Mouse (Mus musculus) forebrain, embryonic 13.5 days (tissue): ENCODE measurements around the gene Kcnab3. TPM values are rescaled to one million over a fixed set of nuclear protein-coding genes. Genes with fewer than 3 reads are reported as not detected.

Source experiments
- ATAC-seq: fragments of 200-750 bp; cut with Nextera tagmentation; 2 replicates; pipeline ENCODE4 v1.8.0; 2017
- H3K27ac ChIP-seq: fragments of 300-500 bp; sonication (generic); 2 replicates; pipeline ENCODE4 v1.5.1; 2015; ENCODE audit warnings: inconsistent platforms, mild to moderate bottlenecking, moderate library complexity
- H3K27me3 ChIP-seq: fragments of 300-500 bp; sonication (generic); 2 replicates; pipeline ENCODE4 v1.6.1; 2015; ENCODE audit warnings: mild to moderate bottlenecking, inconsistent platforms
- H3K36me3 ChIP-seq: fragments of 300-500 bp; sonication (generic); 2 replicates; pipeline ENCODE4 v1.6.1; 2015; ENCODE audit warnings: mild to moderate bottlenecking, inconsistent platforms; ENCODE audit not compliant: poor library complexity, severe bottlenecking
- H3K4me1 ChIP-seq: fragments of 300-500 bp; sonication (generic); 2 replicates; pipeline ENCODE4 v1.6.1; 2015; ENCODE audit warnings: inconsistent platforms
- H3K4me2 ChIP-seq: fragments of 300-500 bp; sonication (generic); 2 replicates; pipeline ENCODE4 v1.6.1; 2015; ENCODE audit warnings: inconsistent platforms, mild to moderate bottlenecking, moderate library complexity
- H3K4me3 ChIP-seq: fragments of 300-500 bp; sonication (generic); 2 replicates; pipeline ENCODE4 v1.5.1; 2015; ENCODE audit warnings: mild to moderate bottlenecking, inconsistent platforms
- H3K9ac ChIP-seq: fragments of 300-500 bp; sonication (generic); 2 replicates; pipeline ENCODE4 v1.6.1; 2015; ENCODE audit warnings: mild to moderate bottlenecking, inconsistent platforms
- H3K9me3 ChIP-seq: fragments of 300-500 bp; sonication (generic); replicated peaks from 2 replicates; pipeline ENCODE4 v1.6.1; 2016; ENCODE audit warnings: inconsistent platforms
- WGBS: fragments of 180-500 bp; shearing (Covaris S2); methylation state at CpG from one replicate; pipeline ENCODE4 v1.1.7; 2015; 5-methylcytosine and 5-hydroxymethylcytosine counted together
- polyA plus RNA-seq: library from polyadenylated mRNA; unstranded; fragments of >200 nt; fragmentation: Nextera tagmentation; extraction: Ambion mirVana; gene quantifications from 2 replicates; pipeline ENCODE4 v1.2.1, GENCODE M21; 2015

The Kcnab3 gene
- polyA plus RNA-seq, 1 experiment from 2014 or later: 4.0 TPM

DNA sequence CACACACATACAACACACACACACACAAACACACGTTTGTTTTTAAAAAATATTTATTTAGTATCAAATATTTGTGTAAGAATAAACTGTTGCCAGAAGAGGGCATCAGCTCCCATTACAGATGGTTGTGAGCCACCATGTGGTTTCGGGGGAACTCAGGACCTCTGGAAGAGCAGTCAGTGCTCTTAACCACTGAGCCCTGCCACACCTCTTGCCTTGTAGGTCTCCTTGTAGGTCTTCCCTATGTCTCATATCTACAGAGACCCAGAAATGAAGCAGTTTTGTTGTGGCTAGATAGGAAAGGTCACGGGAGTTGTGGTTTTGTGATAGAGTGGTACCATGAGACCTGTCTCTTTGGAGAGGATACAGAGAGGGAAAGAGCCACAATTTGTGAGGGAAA, 7.9 kb downstream of the Kcnab3 start:
- peaks cover 13% of the 10 kb centered on the region for H3K4me1 ChIP-seq
- 70% methylated on average over 3 of the region's 3 CpGs for WGBS

DNA sequence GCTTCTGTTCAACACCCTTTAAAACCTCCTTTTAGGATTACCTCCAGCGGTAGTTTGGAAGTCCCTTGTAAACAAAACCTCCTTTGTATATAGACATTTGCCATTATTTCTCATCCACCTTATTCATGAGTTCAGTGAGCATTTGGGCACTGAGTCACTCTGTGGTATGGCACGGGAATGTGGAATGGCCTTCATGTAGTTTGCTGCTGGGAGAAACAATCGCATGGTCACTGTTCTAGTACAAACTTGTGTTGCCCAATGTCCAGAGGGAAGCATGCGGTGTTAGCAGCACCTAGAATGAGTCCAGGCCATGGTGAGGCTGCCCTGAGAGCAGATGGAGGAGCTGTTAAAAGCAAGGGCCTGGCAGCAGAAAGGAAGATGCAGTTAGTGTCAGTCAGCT, 8.7 kb downstream of the Kcnab3 start:
- Histone ChIP-seq H3K4me2 (no peak overlapping the region), H3K9ac (no peak overlapping the region), H3K36me3 (no peaks in the 10 kb centered on the region), H3K4me3 (no peak overlapping the region), H3K9me3 (no peaks in the 10 kb centered on the region), H3K27me3 (peaks cover 5% of the 10 kb centered on the region; the same call in 1 of the 2 replicates), H3K4me1 (peaks cover 15% of the 10 kb centered on the region), H3K27ac (no peak overlapping the region)
- no peak for ATAC-seq
- WGBS: 64% methylated on average over 4 of the region's 4 CpGs

More for the DNA sequence above, 7.9 kb downstream of the Kcnab3 start:
- Histone ChIP-seq H3K4me2 (no peak overlapping the region), H3K27ac (no peak overlapping the region), H3K4me3 (no peak overlapping the region), H3K9ac (no peak overlapping the region), H3K27me3 (peaks cover 6% of the 10 kb centered on the region; the same call in 1 of the 2 replicates), H3K9me3 (no peaks in the 10 kb centered on the region), H3K36me3 (no peaks in the 10 kb centered on the region)
- no peak for ATAC-seq

DNA sequence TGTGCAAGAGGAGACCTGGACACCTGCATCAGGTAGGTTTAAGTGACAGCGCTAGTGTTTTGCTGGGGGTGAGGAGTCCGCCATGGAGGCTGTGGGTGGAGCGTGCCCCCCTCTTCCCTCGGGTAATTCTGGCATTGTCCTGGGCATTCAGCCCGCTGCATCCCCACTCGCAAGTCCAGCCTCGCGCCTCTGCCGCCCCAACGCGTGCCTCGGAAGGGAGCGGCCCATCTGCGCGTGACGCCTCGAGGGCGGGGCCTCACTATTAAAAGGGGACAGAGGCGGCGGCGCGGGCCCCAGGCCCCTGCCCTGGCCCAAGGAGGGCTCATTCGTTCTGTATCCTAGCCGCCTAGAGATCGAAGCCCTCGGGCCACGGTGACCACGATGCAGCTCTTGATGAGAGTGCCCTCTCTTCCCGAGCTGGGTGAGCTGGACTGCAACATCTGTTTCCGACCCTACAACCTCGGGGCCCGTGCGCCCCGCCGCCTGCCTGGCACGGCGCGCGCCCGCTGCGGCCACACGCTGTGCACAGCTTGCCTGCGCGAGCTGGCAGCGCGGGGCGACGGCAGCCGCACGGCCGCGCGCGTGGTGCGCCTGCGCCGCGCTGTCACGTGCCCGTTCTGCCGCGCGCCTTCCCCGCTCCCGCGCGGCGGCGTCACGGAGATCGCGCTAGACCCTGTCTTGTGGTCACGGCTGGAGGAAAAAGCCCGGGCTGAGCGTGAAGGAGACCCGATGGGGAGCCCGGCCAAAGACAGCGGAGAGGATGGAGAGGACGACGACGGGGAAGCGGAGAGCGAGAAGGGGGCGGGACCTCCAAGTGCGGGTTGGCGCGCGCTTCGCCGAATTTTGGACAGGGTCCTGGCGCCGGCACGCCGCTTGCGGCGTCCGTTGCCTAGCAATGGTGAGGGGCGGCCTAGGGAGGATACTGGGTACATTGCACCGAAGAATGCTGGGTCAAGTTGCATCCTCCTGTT, 14.4 kb downstream of the Kcnab3 start, which contains the start of gene Rnf227:
TSS of gene Rnf227 (plus strand) at position 301 of the 971 bp plus-strand sequence.
- peak within 1 kb of the TSS; percentile 54 for H3K4me3 ChIP-seq
- H3K9ac ChIP-seq: peak within 1 kb of the TSS; percentile 73
- peaks cover 22% of the 10 kb centered on the region for H3K4me1 ChIP-seq
- peak within 1 kb of the TSS; percentile 70 for H3K4me2 ChIP-seq
- peaks cover 5% of the 10 kb centered on the region; the same call in 1 of the 2 replicates for H3K27me3 ChIP-seq
- under 1% methylated on average over 99 of the region's 99 CpGs for WGBS
- peak; percentile 88 for ATAC-seq
- no peaks in the 10 kb centered on the region for H3K9me3 ChIP-seq
- H3K36me3 ChIP-seq: peaks cover 30% of the 10 kb centered on the region
- H3K27ac ChIP-seq: peak within 1 kb of the TSS; percentile 87

GRCm38 (mm10) chr11:69346441-69346840, 20.4 kb downstream of the Kcnab3 start:
- Histone ChIP-seq H3K36me3 (peaks cover 90% of the 10 kb centered on the region), H3K4me2 (no peak overlapping the region), H3K9ac (no peak overlapping the region), H3K4me1 (peaks cover 6% of the 10 kb centered on the region), H3K27ac (no peak overlapping the region), H3K4me3 (no peak overlapping the region), H3K9me3 (no peaks in the 10 kb centered on the region), H3K27me3 (no peaks in the 10 kb centered on the region)
- ATAC-seq: no peak
- 92% methylated on average over 26 of the region's 26 CpGs for WGBS

- WGBS: 95% methylated on average over 5 of the region's 5 CpGs
- H3K9me3 ChIP-seq: no peaks in the 10 kb centered on the region
Observed at GRCm38 (mm10) chr11:69356544-69356943, 30.5 kb downstream of the Kcnab3 start.

GRCm38 (mm10) chr11:69357690-69358089, 31.6 kb downstream of the Kcnab3 start:
- no peak overlapping the region for H3K9ac ChIP-seq
- H3K36me3 ChIP-seq: peaks cover 100% of the 10 kb centered on the region
- peaks cover 9% of the 10 kb centered on the region for H3K4me1 ChIP-seq
- 92% methylated on average over 12 of the region's 12 CpGs for WGBS
- H3K27me3 ChIP-seq: no peaks in the 10 kb centered on the region
- ATAC-seq: no peak
- H3K4me3 ChIP-seq: no peak overlapping the region
- no peak overlapping the region for H3K4me2 ChIP-seq
- H3K27ac ChIP-seq: no peak overlapping the region
- no peaks in the 10 kb centered on the region for H3K9me3 ChIP-seq

More at GRCm38 (mm10) chr11:69356544-69356943, 30.5 kb downstream of the Kcnab3 start:
- no peak overlapping the region for H3K27ac ChIP-seq
- peaks cover 100% of the 10 kb centered on the region for H3K36me3 ChIP-seq
- H3K27me3 ChIP-seq: no peaks in the 10 kb centered on the region
- no peaks in the 10 kb centered on the region; the same call in 1 of the 2 replicates for H3K4me1 ChIP-seq
- ATAC-seq: no peak
- no peak overlapping the region for H3K4me2 ChIP-seq
- H3K9ac ChIP-seq: no peak overlapping the region
- no peak overlapping the region for H3K4me3 ChIP-seq

- ATAC-seq: no peak
- Histone ChIP-seq H3K4me2 (no peak overlapping the region), H3K4me1 (peaks cover 43% of the 10 kb centered on the region), H3K36me3 (peaks cover 75% of the 10 kb centered on the region), H3K4me3 (no peak overlapping the region), H3K9me3 (no peaks in the 10 kb centered on the region), H3K27me3 (no peaks in the 10 kb centered on the region), H3K27ac (peak overlapping the region; percentile 63), H3K9ac (no peak overlapping the region)
- 40% methylated on average over 7 of the region's 7 CpGs for WGBS
Observed at GRCm38 (mm10) chr11:69362021-69362420, 36.0 kb downstream of the Kcnab3 start.

- Histone ChIP-seq H3K4me1 (peaks cover 48% of the 10 kb centered on the region), H3K4me3 (no peak overlapping the region), H3K27ac (peak overlapping the region; percentile 63), H3K36me3 (peaks cover 71% of the 10 kb centered on the region), H3K9ac (no peak overlapping the region), H3K9me3 (no peaks in the 10 kb centered on the region), H3K4me2 (no peak overlapping the region), H3K27me3 (no peaks in the 10 kb centered on the region)
- ATAC-seq: no peak
- WGBS: 88% methylated on average over 2 of the region's 2 CpGs
Observed at GRCm38 (mm10) chr11:69362479-69362878, 36.4 kb downstream of the Kcnab3 start.

DNA sequence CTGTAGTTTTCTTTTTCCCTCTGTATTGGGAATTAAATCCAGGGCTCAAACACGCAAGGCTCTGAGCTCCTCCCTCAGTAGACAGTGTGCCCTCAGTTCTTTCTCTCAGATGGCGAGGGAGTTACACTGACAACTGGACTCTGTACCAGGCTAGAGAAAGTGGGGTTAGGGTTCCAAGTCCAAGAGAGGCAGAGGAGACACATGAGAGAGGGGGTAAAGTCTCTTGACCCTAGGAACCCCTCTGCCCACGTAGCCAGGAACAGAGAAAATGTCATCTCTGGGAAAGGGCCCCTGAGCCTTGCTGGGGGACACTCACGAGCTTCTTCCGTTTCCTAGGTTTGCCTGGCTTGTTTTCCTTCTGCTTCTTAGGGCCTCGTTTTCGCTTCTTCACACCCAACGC, 38.3 kb downstream of the Kcnab3 start:
- WGBS: 50% methylated on average over 8 of the region's 8 CpGs
- H3K36me3 ChIP-seq: peaks cover 52% of the 10 kb centered on the region
- H3K27me3 ChIP-seq: no peaks in the 10 kb centered on the region
- peak overlapping the region; percentile 99 for H3K27ac ChIP-seq
- H3K4me1 ChIP-seq: peaks cover 55% of the 10 kb centered on the region
- H3K9ac ChIP-seq: peak overlapping the region; percentile 70
- no peaks in the 10 kb centered on the region for H3K9me3 ChIP-seq
- peak overlapping the region; percentile 98 for H3K4me2 ChIP-seq
- peak overlapping the region; percentile 90 for H3K4me3 ChIP-seq
- no peak for ATAC-seq

GRCm38 (mm10) chr11:69364910-69365309, 38.9 kb downstream of the Kcnab3 start:
- 2% methylated on average over 6 of the region's 6 CpGs for WGBS
- ATAC-seq: peak; percentile 59

DNA sequence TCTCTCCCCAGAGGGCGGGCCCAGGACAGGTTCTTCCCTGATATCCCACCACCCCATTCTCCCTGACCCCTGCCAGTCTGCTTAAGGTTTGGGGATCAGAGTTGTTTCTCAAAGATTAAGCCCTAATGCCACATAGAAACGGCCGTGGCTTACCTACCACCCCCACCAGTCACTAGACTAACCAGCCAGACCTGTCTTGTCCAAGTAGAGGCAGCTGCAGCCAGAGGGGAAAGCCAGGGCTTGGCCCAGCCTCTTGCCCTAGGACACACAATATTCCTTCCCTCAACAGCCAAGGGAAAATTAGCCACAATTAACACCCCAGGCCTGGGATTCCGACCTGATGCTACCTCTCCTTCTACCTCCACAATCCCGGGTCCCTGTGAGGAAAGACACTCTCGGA, 39.7 kb downstream of the Kcnab3 start:
- Histone ChIP-seq H3K36me3 (peaks cover 38% of the 10 kb centered on the region), H3K4me3 (peak overlapping the region; percentile 90), H3K4me1 (peaks cover 64% of the 10 kb centered on the region), H3K27me3 (no peaks in the 10 kb centered on the region), H3K9me3 (no peaks in the 10 kb centered on the region), H3K9ac (peak overlapping the region; percentile 70), H3K27ac (peak overlapping the region; percentile 99), H3K4me2 (peak overlapping the region; percentile 98)
- ATAC-seq: no peak
- 25% methylated on average over 6 of the region's 6 CpGs for WGBS

More at GRCm38 (mm10) chr11:69364910-69365309, 38.9 kb downstream of the Kcnab3 start:
- Histone ChIP-seq H3K4me2 (peak overlapping the region; percentile 98), H3K4me3 (peak overlapping the region; percentile 90), H3K27me3 (no peaks in the 10 kb centered on the region), H3K36me3 (peaks cover 46% of the 10 kb centered on the region), H3K27ac (peak overlapping the region; percentile 99), H3K4me1 (peaks cover 59% of the 10 kb centered on the region), H3K9ac (peak overlapping the region; percentile 70), H3K9me3 (no peaks in the 10 kb centered on the region)

- peaks cover 32% of the 10 kb centered on the region for H3K36me3 ChIP-seq
- peak overlapping the region; percentile 90 for H3K4me3 ChIP-seq
- under 1% methylated on average over 26 of the region's 26 CpGs for WGBS
- H3K9me3 ChIP-seq: no peaks in the 10 kb centered on the region
- H3K9ac ChIP-seq: peak overlapping the region; percentile 70
- peak overlapping the region; percentile 99 for H3K27ac ChIP-seq
- ATAC-seq: peak; percentile 76
- H3K27me3 ChIP-seq: no peaks in the 10 kb centered on the region
- H3K4me1 ChIP-seq: peaks cover 70% of the 10 kb centered on the region
- H3K4me2 ChIP-seq: peak overlapping the region; percentile 98
Observed at GRCm38 (mm10) chr11:69366157-69366854, 40.2 kb downstream of the Kcnab3 start.
